Mouse (Mus musculus) E14TG2a.4 (cell line): ENCODE data around the gene Tesc.

Source experiments
- CTCF ChIP-seq: conservative IDR thresholded peaks from 2 replicates; pipeline ENCODE4 v1.5.1; 2014; ENCODE audit warnings: low read length
- NANOG ChIP-seq: IDR thresholded peaks from 2 replicates; pipeline ENCODE4 v1.6.1; 2014; ENCODE audit warnings: borderline replicate concordance, low read length, mixed read lengths

DNA sequence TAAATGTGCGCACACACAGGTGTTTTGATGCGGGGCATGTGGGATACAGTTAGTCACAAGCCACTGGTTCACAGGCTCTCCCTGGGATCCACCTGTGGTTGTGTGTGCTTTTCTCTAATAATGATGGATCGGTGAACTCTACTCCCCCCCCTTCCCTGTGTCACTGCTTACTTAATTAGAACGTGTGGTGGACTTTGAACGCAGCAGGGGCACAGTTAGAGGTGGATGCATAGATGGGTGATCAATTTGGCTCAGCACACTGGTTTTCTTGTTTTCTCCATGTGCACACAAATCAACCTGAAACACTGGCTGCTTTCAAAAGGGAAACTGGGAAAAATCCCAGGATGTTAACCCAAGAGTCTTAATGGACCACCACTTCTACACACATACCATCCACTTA lies 48.5 kb upstream of the Tesc start:
- no peak for TF ChIP-seq CTCF
- TF ChIP-seq NANOG = no peak
